Mouse (Mus musculus): ENCODE data around the gene Apex1.

GRCm38 (mm10) chr14:50975001-50975400 is 50.2 kb downstream of the Apex1 start:
- TF ChIP-seq CTCF (IDR thresholded peaks at IDR 0.05; ENCODE audit: low read depth, low read length) = no peak
- no peak for TF ChIP-seq GATA1 (IDR thresholded peaks at IDR 0.05; ENCODE audit: borderline replicate concordance, low read length)
- no peak for TF ChIP-seq TAL1 (conservative IDR thresholded peaks at IDR 0.05; ENCODE audit: low read depth, low read length)
- no peak for TF ChIP-seq POLR2AphosphoS5 (IDR thresholded peaks at IDR 0.05; ENCODE audit: insufficient replicate concordance, low read depth, low read length)

All from G1E (cell line).